Mouse (Mus musculus) lung, embryonic 14.5 days (tissue): ENCODE results near the gene Sorcs2. TPM values are rescaled to one million over a fixed set of nuclear protein-coding genes. Genes with fewer than 3 reads are reported as not detected.
A peak's percentile ranks its signal among the peaks of the same experiment; 100 is the strongest.

Experiments used
- ATAC-seq: fragments of 200-750 bp; cut with Nextera tagmentation; 2 replicates; pipeline ENCODE4 v1.8.0; 2017; ENCODE audit warnings: mild to moderate bottlenecking, moderate TSS enrichment, moderate library complexity; ENCODE audit not compliant: insufficient read depth
- DNase-seq: peaks from one replicate; pipeline ENCODE4 v3.0.0-alpha.2; 2015
- H3K27ac ChIP-seq: fragments of 300-500 bp; sonication (generic); 2 replicates; pipeline ENCODE4 v1.5.1; 2014; ENCODE audit warnings: low read depth, mild to moderate bottlenecking, moderate library complexity
- H3K27me3 ChIP-seq: fragments of 300-500 bp; sonication (generic); 2 replicates; pipeline ENCODE4 v1.6.1; 2014; ENCODE audit warnings: low read length, control low read depth; ENCODE audit not compliant: insufficient read depth
- H3K36me3 ChIP-seq: fragments of 300-500 bp; sonication (generic); 2 replicates; pipeline ENCODE4 v1.6.1; 2014; ENCODE audit warnings: control low read depth; ENCODE audit not compliant: insufficient read depth
- H3K4me1 ChIP-seq: fragments of 300-500 bp; sonication (generic); 2 replicates; pipeline ENCODE4 v1.6.1; 2014; ENCODE audit warnings: antibody characterized with exemption, control low read depth; ENCODE audit not compliant: insufficient read depth
- H3K4me2 ChIP-seq: fragments of 300-500 bp; sonication (generic); 2 replicates; pipeline ENCODE4 v1.6.1; 2014; ENCODE audit warnings: mild to moderate bottlenecking
- H3K4me3 ChIP-seq: fragments of 300-500 bp; sonication (generic); 2 replicates; pipeline ENCODE4 v1.5.1; 2014; ENCODE audit warnings: low read depth, low read length
- H3K9ac ChIP-seq: fragments of 300-500 bp; sonication (generic); 2 replicates; pipeline ENCODE4 v1.6.1; 2014
- H3K9me3 ChIP-seq: fragments of 300-500 bp; sonication (generic); 2 replicates; pipeline ENCODE4 v1.6.1; 2016; ENCODE audit warnings: low read depth, low read length, control low read depth
- CTCF ChIP-seq: IDR thresholded peaks from 2 replicates; pipeline ENCODE4 v1.5.1; 2016; ENCODE audit warnings: antibody characterized with exemption, low read depth
- WGBS: fragments of 180-500 bp; shearing (Covaris S2); extraction: QIAGEN DNeasy Blood & Tissue Kit; methylation state at CpG from one replicate; pipeline ENCODE4 v1.1.7; 2014; 5-methylcytosine and 5-hydroxymethylcytosine counted together
- polyA plus RNA-seq: library from polyadenylated mRNA; unstranded; fragments of >200 nt; fragmentation: Nextera tagmentation; extraction: Ambion mirVana; gene quantifications from 2 replicates; pipeline ENCODE4 v1.2.1, GENCODE M21; 2014

Sorcs2 gene
- polyA plus RNA-seq, 1 experiment from 2014 or later, result 20.6 TPM

DNA sequence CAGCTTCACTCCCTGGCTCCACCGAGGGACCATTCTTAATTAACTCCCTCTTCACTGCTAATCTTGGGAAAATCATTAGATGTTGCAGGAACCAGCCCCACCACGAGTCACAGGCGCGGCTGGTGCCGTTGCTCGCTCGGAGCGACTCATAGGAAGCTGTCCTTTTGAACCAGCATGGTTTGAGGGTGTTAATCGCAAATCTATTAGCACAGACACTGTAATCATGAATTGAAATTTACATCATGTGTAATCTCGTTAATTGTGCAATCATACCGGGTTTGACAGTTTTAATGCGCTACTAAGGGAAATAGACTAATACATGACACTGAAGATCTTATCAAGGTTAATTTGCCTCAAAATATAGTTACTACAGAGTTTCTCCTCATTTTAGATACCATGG is 118.0 kb downstream of the Sorcs2 start:
- DNase-seq, result no peak
- Histone ChIP-seq H3K4me2 (no peak overlapping the region), H3K27me3 (no peaks in the 10 kb centered on the region), H3K9me3 (no peaks in the 10 kb centered on the region), H3K27ac (no peak overlapping the region), H3K4me3 (no peak overlapping the region), H3K36me3 (no peaks in the 10 kb centered on the region), H3K4me1 (no peaks in the 10 kb centered on the region), H3K9ac (no peak overlapping the region)
- no peak for TF ChIP-seq CTCF
- ATAC-seq, result no peak
- WGBS, result 84% methylated on average over 12 of the region's 12 CpGs

GRCm38 (mm10) chr5:36274684-36275394 is 123.1 kb downstream of the Sorcs2 start:
- Histone ChIP-seq H3K9me3 (no peaks in the 10 kb centered on the region), H3K27me3 (no peaks in the 10 kb centered on the region), H3K36me3 (no peaks in the 10 kb centered on the region), H3K27ac (no peak overlapping the region), H3K4me1 (no peaks in the 10 kb centered on the region), H3K4me2 (no peak overlapping the region), H3K9ac (no peak overlapping the region), H3K4me3 (no peak overlapping the region)
- ATAC-seq, result no peak
- TF ChIP-seq CTCF, result no peak
- 67% methylated on average over 6 of the region's 6 CpGs for WGBS
- DNase-seq, result no peak

- Histone ChIP-seq H3K27ac (no peak overlapping the region), H3K4me1 (no peaks in the 10 kb centered on the region), H3K9me3 (no peaks in the 10 kb centered on the region), H3K27me3 (no peaks in the 10 kb centered on the region), H3K36me3 (no peaks in the 10 kb centered on the region), H3K4me3 (no peak overlapping the region), H3K4me2 (no peak overlapping the region), H3K9ac (no peak overlapping the region)
- no peak for DNase-seq
- ATAC-seq, result no peak
- TF ChIP-seq CTCF, result no peak
- 86% methylated on average over 3 of the region's 3 CpGs for WGBS
These were observed 130.7 kb downstream of the Sorcs2 start for GRCm38 (mm10) chr5:36267194-36267769.

- no peak for TF ChIP-seq CTCF
- H3K4me2 ChIP-seq, result no peak overlapping the region; the same call in 1 of the 2 replicates
- peak; percentile 73 for DNase-seq
These were observed 137.1 kb downstream of the Sorcs2 start for GRCm38 (mm10) chr5:36260862-36261261.

GRCm38 (mm10) chr5:36259691-36260124 is 138.2 kb downstream of the Sorcs2 start:
- DNase-seq (no peak), ATAC-seq (no peak)
- Histone ChIP-seq H3K4me2 (no peak overlapping the region), H3K36me3 (no peaks in the 10 kb centered on the region), H3K4me1 (peaks cover 13% of the 10 kb centered on the region), H3K9ac (no peak overlapping the region), H3K27ac (no peak overlapping the region), H3K9me3 (no peaks in the 10 kb centered on the region), H3K27me3 (no peaks in the 10 kb centered on the region), H3K4me3 (no peak overlapping the region)
- 45% methylated on average over 6 of the region's 6 CpGs for WGBS
- no peak for TF ChIP-seq CTCF

More at GRCm38 (mm10) chr5:36260862-36261261, 137.1 kb downstream of the Sorcs2 start:
- Histone ChIP-seq H3K4me3 (no peak overlapping the region), H3K9me3 (no peaks in the 10 kb centered on the region), H3K9ac (no peak overlapping the region), H3K4me1 (peaks cover 4% of the 10 kb centered on the region; the same call in 1 of the 2 replicates), H3K27me3 (no peaks in the 10 kb centered on the region), H3K27ac (no peak overlapping the region), H3K36me3 (no peaks in the 10 kb centered on the region)
- peak; percentile 69; the same call in 1 of the 2 replicates for ATAC-seq
- WGBS, result 39% methylated on average over 12 of the region's 12 CpGs

- no peaks in the 10 kb centered on the region for H3K9me3 ChIP-seq
- ATAC-seq, result no peak
- no peaks in the 10 kb centered on the region for H3K27me3 ChIP-seq
- H3K4me3 ChIP-seq, result no peak overlapping the region
- DNase-seq, result no peak
- H3K4me1 ChIP-seq, result peaks cover 13% of the 10 kb centered on the region
- no peak overlapping the region for H3K4me2 ChIP-seq
- no peak overlapping the region for H3K27ac ChIP-seq
- 87% methylated on average over 12 of the region's 12 CpGs for WGBS
- H3K9ac ChIP-seq, result no peak overlapping the region
- TF ChIP-seq CTCF, result no peak
- H3K36me3 ChIP-seq, result no peaks in the 10 kb centered on the region
These were observed 139.4 kb downstream of the Sorcs2 start for GRCm38 (mm10) chr5:36258387-36259181.

- ATAC-seq (no peak), DNase-seq (no peak)
- H3K27me3 ChIP-seq, result no peaks in the 10 kb centered on the region
- no peaks in the 10 kb centered on the region for H3K36me3 ChIP-seq
- no peaks in the 10 kb centered on the region for H3K9me3 ChIP-seq
- no peak overlapping the region for H3K27ac ChIP-seq
- no peak overlapping the region for H3K9ac ChIP-seq
- no peak overlapping the region for H3K4me2 ChIP-seq
- peaks cover 16% of the 10 kb centered on the region for H3K4me1 ChIP-seq
- TF ChIP-seq CTCF, result no peak
- H3K4me3 ChIP-seq, result no peak overlapping the region
- 85% methylated on average over 5 of the region's 5 CpGs for WGBS
These were observed 140.9 kb downstream of the Sorcs2 start for GRCm38 (mm10) chr5:36257008-36257407.
